Mouse (Mus musculus) brain, embryonic 14.5 days (tissue): ENCODE results near the gene Rpl35.

Source experiments
- CTCF ChIP-seq: fragments of 200-500 bp; IDR thresholded peaks from 2 replicates; pipeline ENCODE4 v1.5.1; 2012; ENCODE audit warnings: inconsistent platforms, mild to moderate bottlenecking, moderate library complexity, borderline replicate concordance; ENCODE audit not compliant: insufficient read depth, insufficient read length; ENCODE audit errors: extremely low read depth
- POLR2A ChIP-seq: fragments of 200-500 bp; IDR thresholded peaks from 2 replicates; pipeline ENCODE4 v1.6.1; 2012; ENCODE audit warnings: mild to moderate bottlenecking, inconsistent platforms, borderline replicate concordance; ENCODE audit not compliant: poor library complexity, insufficient read depth, insufficient read length, severe bottlenecking; ENCODE audit errors: extremely low read depth

DNA sequence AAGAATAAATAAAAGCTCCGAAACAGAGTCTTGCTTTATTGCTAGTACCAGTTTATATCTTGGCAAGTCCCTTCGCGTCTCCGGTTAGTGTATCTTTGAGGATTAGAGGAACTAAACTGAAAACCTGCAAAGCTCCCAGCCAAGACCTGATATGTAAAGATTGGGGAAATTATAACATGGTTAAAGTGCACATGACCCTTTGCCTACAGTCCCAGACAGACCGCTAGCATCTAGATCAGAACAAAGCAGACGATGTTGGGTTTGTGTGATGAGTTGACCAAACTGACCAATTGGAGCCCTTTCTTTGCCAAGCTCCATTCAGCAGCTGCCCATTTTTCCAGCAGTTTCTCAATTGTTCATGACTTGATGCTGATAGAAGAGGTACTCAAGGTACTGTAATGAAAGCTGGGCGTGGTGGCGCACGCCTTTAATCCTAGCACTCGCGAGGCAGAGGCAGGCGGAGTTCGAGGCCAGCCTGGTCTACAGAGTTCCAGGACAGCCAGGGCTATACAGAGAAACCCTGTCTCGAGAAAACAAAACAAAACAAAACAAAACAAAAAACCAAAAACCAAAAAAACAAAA is 816 bp upstream of the Rpl35 start:
- TF ChIP-seq POLR2A, result no peak
- TF ChIP-seq CTCF, result no peak
